Mouse (Mus musculus) heart, embryonic 12.5 days (tissue): ENCODE data around the gene Selenos. TPM values are rescaled to one million over a fixed set of nuclear protein-coding genes. Genes with fewer than 3 reads are reported as not detected.

Source experiments
- ATAC-seq: fragments of 200-750 bp; cut with Nextera tagmentation; 2 replicates; pipeline ENCODE4 v1.8.0; 2017; ENCODE audit warnings: moderate TSS enrichment, moderate library complexity; ENCODE audit not compliant: insufficient number of reproducible peaks, low FRiP score
- H3K27ac ChIP-seq: fragments of 300-500 bp; sonication (generic); 2 replicates; pipeline ENCODE4 v1.5.1; 2016; ENCODE audit warnings: mild to moderate bottlenecking, moderate library complexity; ENCODE audit not compliant: poor library complexity, severe bottlenecking
- H3K27me3 ChIP-seq: fragments of 300-500 bp; sonication (generic); replicated peaks from 2 replicates; pipeline ENCODE4 v1.6.1; 2016; ENCODE audit warnings: mild to moderate bottlenecking, moderate library complexity
- H3K36me3 ChIP-seq: fragments of 300-500 bp; sonication (generic); 2 replicates; pipeline ENCODE4 v1.6.1; 2016; ENCODE audit warnings: mild to moderate bottlenecking, moderate library complexity
- H3K4me1 ChIP-seq: fragments of 300-500 bp; sonication (generic); replicated peaks from 2 replicates; pipeline ENCODE4 v1.6.1; 2016; ENCODE audit warnings: mild to moderate bottlenecking
- H3K4me2 ChIP-seq: fragments of 300-500 bp; sonication (generic); 2 replicates; pipeline ENCODE4 v1.6.1; 2016; ENCODE audit warnings: mild to moderate bottlenecking, moderate library complexity
- H3K4me3 ChIP-seq: fragments of 300-500 bp; sonication (generic); 2 replicates; pipeline ENCODE4 v1.5.1; 2016; ENCODE audit warnings: mild to moderate bottlenecking
- H3K9ac ChIP-seq: fragments of 300-500 bp; sonication (generic); 2 replicates; pipeline ENCODE4 v1.6.1; 2016; ENCODE audit warnings: mild to moderate bottlenecking, moderate library complexity
- H3K9me3 ChIP-seq: fragments of 300-500 bp; sonication (generic); replicated peaks from 2 replicates; pipeline ENCODE4 v1.6.1; 2016; ENCODE audit warnings: mild to moderate bottlenecking, moderate library complexity
- WGBS: fragments of 180-500 bp; shearing (Covaris S2); methylation state at CpG from one replicate; pipeline ENCODE4 v1.1.7; 2016; 5-methylcytosine and 5-hydroxymethylcytosine counted together
- polyA plus RNA-seq: library from polyadenylated mRNA; unstranded; fragments of >200 nt; fragmentation: Nextera tagmentation; extraction: Ambion mirVana; gene quantifications from 2 replicates; pipeline ENCODE4 v1.2.1, GENCODE M21; 2016

The Selenos gene
- polyA plus RNA-seq, 1 experiment from 2014 or later: 70.7 TPM

GRCm38 (mm10) chr7:66120702-66121396 is 41.4 kb downstream of the Selenos start:
- no peak for ATAC-seq
- H3K9ac ChIP-seq: no peak overlapping the region
- no peaks in the 10 kb centered on the region for H3K27me3 ChIP-seq
- no peaks in the 10 kb centered on the region for H3K9me3 ChIP-seq
- H3K27ac ChIP-seq: no peak overlapping the region
- no peak overlapping the region for H3K4me3 ChIP-seq
- peaks cover 13% of the 10 kb centered on the region for H3K36me3 ChIP-seq
- WGBS: 79% methylated on average over 7 of the region's 7 CpGs
- H3K4me2 ChIP-seq: no peak overlapping the region
- peaks cover 37% of the 10 kb centered on the region for H3K4me1 ChIP-seq

- Histone ChIP-seq H3K36me3 (peaks cover 24% of the 10 kb centered on the region), H3K4me3 (no peak overlapping the region), H3K9me3 (no peaks in the 10 kb centered on the region), H3K4me1 (peaks cover 32% of the 10 kb centered on the region), H3K27ac (no peak overlapping the region), H3K4me2 (no peak overlapping the region), H3K9ac (no peak overlapping the region), H3K27me3 (no peaks in the 10 kb centered on the region)
- WGBS: 82% methylated on average over 11 of the region's 11 CpGs
- no peak for ATAC-seq
Measured at GRCm38 (mm10) chr7:66124551-66124968, 45.1 kb downstream of the Selenos start.

- Histone ChIP-seq H3K4me1 (peaks cover 28% of the 10 kb centered on the region), H3K36me3 (peaks cover 24% of the 10 kb centered on the region), H3K9ac (no peak overlapping the region), H3K9me3 (no peaks in the 10 kb centered on the region), H3K27me3 (no peaks in the 10 kb centered on the region), H3K4me3 (no peak overlapping the region), H3K27ac (no peak overlapping the region), H3K4me2 (no peak overlapping the region)
- no peak for ATAC-seq
- WGBS: 87% methylated on average over 14 of the region's 14 CpGs
Measured at GRCm38 (mm10) chr7:66125368-66125767, 45.9 kb downstream of the Selenos start.

GRCm38 (mm10) chr7:66127951-66128645 is 48.6 kb downstream of the Selenos start:
- H3K27me3 ChIP-seq: no peaks in the 10 kb centered on the region
- ATAC-seq: no peak
- no peak overlapping the region for H3K9ac ChIP-seq
- no peaks in the 10 kb centered on the region for H3K9me3 ChIP-seq
- no peak overlapping the region for H3K4me3 ChIP-seq
- H3K4me2 ChIP-seq: no peak overlapping the region
- peaks cover 29% of the 10 kb centered on the region for H3K4me1 ChIP-seq
- H3K27ac ChIP-seq: no peak overlapping the region; the same call in 1 of the 2 replicates
- 85% methylated on average over 4 of the region's 4 CpGs for WGBS
- peaks cover 37% of the 10 kb centered on the region for H3K36me3 ChIP-seq

GRCm38 (mm10) chr7:66128857-66129256 is 49.4 kb downstream of the Selenos start:
- no peak overlapping the region for H3K4me3 ChIP-seq
- no peak for ATAC-seq
- H3K27me3 ChIP-seq: no peaks in the 10 kb centered on the region
- WGBS: 24% methylated on average over 3 of the region's 3 CpGs
- H3K27ac ChIP-seq: peak overlapping the region; percentile 64
- no peak overlapping the region for H3K4me2 ChIP-seq
- H3K4me1 ChIP-seq: peaks cover 29% of the 10 kb centered on the region
- peaks cover 37% of the 10 kb centered on the region for H3K36me3 ChIP-seq
- no peaks in the 10 kb centered on the region for H3K9me3 ChIP-seq
- H3K9ac ChIP-seq: no peak overlapping the region

GRCm38 (mm10) chr7:66130296-66130695 is 50.8 kb downstream of the Selenos start:
- H3K4me2 ChIP-seq: no peak overlapping the region
- no peaks in the 10 kb centered on the region for H3K9me3 ChIP-seq
- H3K4me3 ChIP-seq: no peak overlapping the region
- H3K9ac ChIP-seq: no peak overlapping the region
- H3K36me3 ChIP-seq: peaks cover 34% of the 10 kb centered on the region
- peaks cover 37% of the 10 kb centered on the region for H3K4me1 ChIP-seq
- no peak for ATAC-seq
- peak overlapping the region; percentile 33; the same call in 1 of the 2 replicates for H3K27ac ChIP-seq
- no peaks in the 10 kb centered on the region for H3K27me3 ChIP-seq
- WGBS: 54% methylated on average over 2 of the region's 2 CpGs

- peaks cover 53% of the 10 kb centered on the region for H3K4me1 ChIP-seq
- peaks cover 19% of the 10 kb centered on the region for H3K36me3 ChIP-seq
- WGBS: 82% methylated on average over 4 of the region's 4 CpGs
- H3K4me2 ChIP-seq: no peak overlapping the region
- H3K27me3 ChIP-seq: no peaks in the 10 kb centered on the region
- H3K4me3 ChIP-seq: no peak overlapping the region
- H3K9me3 ChIP-seq: no peaks in the 10 kb centered on the region
- ATAC-seq: no peak
- H3K27ac ChIP-seq: no peak overlapping the region
- no peak overlapping the region for H3K9ac ChIP-seq
Measured at GRCm38 (mm10) chr7:66131776-66132421, 52.5 kb downstream of the Selenos start.

GRCm38 (mm10) chr7:66134154-66134553 is 54.7 kb downstream of the Selenos start:
- Histone ChIP-seq H3K4me3 (no peak overlapping the region), H3K4me2 (no peak overlapping the region), H3K36me3 (peaks cover 17% of the 10 kb centered on the region), H3K9ac (no peak overlapping the region), H3K27me3 (no peaks in the 10 kb centered on the region), H3K27ac (no peak overlapping the region), H3K9me3 (no peaks in the 10 kb centered on the region), H3K4me1 (peaks cover 53% of the 10 kb centered on the region)
- WGBS: 95% methylated on average over 3 of the region's 3 CpGs
- no peak for ATAC-seq

GRCm38 (mm10) chr7:66135644-66136043 is 56.2 kb downstream of the Selenos start:
- no peaks in the 10 kb centered on the region for H3K27me3 ChIP-seq
- no peak overlapping the region for H3K4me3 ChIP-seq
- 0 out of 2 replicates have a peak overlapping the region, but pooled peaks have one; percentile 49 for H3K27ac ChIP-seq
- 88% methylated on average over 3 of the region's 3 CpGs for WGBS
- H3K9me3 ChIP-seq: no peaks in the 10 kb centered on the region
- no peak overlapping the region for H3K4me2 ChIP-seq
- ATAC-seq: no peak
- H3K9ac ChIP-seq: no peak overlapping the region
- H3K4me1 ChIP-seq: peaks cover 56% of the 10 kb centered on the region
- H3K36me3 ChIP-seq: peaks cover 20% of the 10 kb centered on the region

GRCm38 (mm10) chr7:66136187-66136586 is 56.7 kb downstream of the Selenos start:
- Histone ChIP-seq H3K4me2 (no peak overlapping the region), H3K36me3 (peaks cover 16% of the 10 kb centered on the region; the same call in 1 of the 2 replicates), H3K9me3 (no peaks in the 10 kb centered on the region), H3K9ac (no peak overlapping the region), H3K27me3 (no peaks in the 10 kb centered on the region), H3K4me3 (no peak overlapping the region), H3K4me1 (peaks cover 56% of the 10 kb centered on the region), H3K27ac (0 out of 2 replicates have a peak overlapping the region, but pooled peaks have one; percentile 49)
- ATAC-seq: no peak

GRCm38 (mm10) chr7:66137309-66137708 is 57.9 kb downstream of the Selenos start:
- Histone ChIP-seq H3K36me3 (peaks cover 14% of the 10 kb centered on the region; the same call in 1 of the 2 replicates), H3K27ac (no peak overlapping the region), H3K27me3 (no peaks in the 10 kb centered on the region), H3K9ac (no peak overlapping the region), H3K9me3 (no peaks in the 10 kb centered on the region), H3K4me2 (no peak overlapping the region), H3K4me1 (peaks cover 61% of the 10 kb centered on the region), H3K4me3 (no peak overlapping the region)
- ATAC-seq: no peak
- 87% methylated on average over 4 of the region's 4 CpGs for WGBS
